ENCODE assay signal across 8 mouse cellular contexts in the genomic region with DNA sequence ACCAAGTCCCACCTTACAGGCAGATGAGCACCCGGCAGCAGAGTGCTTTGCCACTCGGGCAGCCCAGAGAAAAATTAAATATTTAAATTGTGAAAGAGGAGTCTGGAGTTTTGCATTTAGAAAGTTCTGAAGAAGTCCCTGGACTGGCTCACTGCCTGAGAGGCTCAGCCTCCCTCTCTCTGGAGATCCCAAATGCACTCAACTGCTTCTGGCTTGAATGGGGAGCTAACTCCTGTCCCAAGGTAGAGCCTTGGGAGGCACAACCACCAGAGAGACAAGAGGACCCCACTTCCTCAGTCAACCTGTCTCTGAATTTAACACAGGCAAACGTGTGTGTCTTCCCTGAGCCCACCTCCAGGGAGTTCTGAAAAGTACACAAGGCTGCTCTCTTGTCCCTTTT. TPM values are rescaled to one million over a fixed set of nuclear protein-coding genes. Genes with fewer than 3 reads are reported as not detected.
DNase-seq lines count a peak whose midpoint lies in the region; ATAC-seq and TF ChIP-seq lines count a peak whose summit lies in the region.

No protein-coding gene starts in this region.

- H3K27ac ChIP-seq in layer of hippocampus, adult 2 months: peak overlapping the region; percentile 77; the same call in 1 of the 2 replicates
- H3K27ac ChIP-seq in forebrain, embryonic 13.5 days: no peak overlapping the region
- H3K27ac ChIP-seq in intestine, postnatal 0 days (ENCODE audit: low read depth, low read length): no peak overlapping the region
- H3K27ac ChIP-seq in neural tube, embryonic 14.5 days (ENCODE audit: low read depth, low read length): no peak overlapping the region

- H3K9me3 ChIP-seq in forebrain, embryonic 13.5 days (replicated peaks): no peaks in the 10 kb centered on the region
- H3K9me3 ChIP-seq in intestine, postnatal 0 days (ENCODE audit: control insufficient read depth): no peaks in the 10 kb centered on the region
- no peaks in the 10 kb centered on the region for H3K9me3 ChIP-seq in neural tube, embryonic 14.5 days (ENCODE audit: control insufficient read depth, low read length)

- no peaks in the 10 kb centered on the region for H3K36me3 ChIP-seq in forebrain, embryonic 13.5 days (ENCODE audit: poor library complexity, severe bottlenecking)
- H3K36me3 ChIP-seq in intestine, postnatal 0 days (ENCODE audit: control insufficient read depth, insufficient read depth): no peaks in the 10 kb centered on the region
- H3K36me3 ChIP-seq in neural tube, embryonic 14.5 days (ENCODE audit: control insufficient read depth, insufficient read depth, low read length): no peaks in the 10 kb centered on the region

- no peak for DNase-seq in layer of hippocampus, adult 2 months (ENCODE audit: low spot score in 2 of 2)
- DNase-seq in layer of hippocampus, postnatal 36 days: no peak
- DNase-seq in cerebellum, adult 9-10 months: no peak
- DNase-seq in thymus, adult 18-20 months: no peak

- peak overlapping the region; percentile 63 for H3K4me3 ChIP-seq in layer of hippocampus, adult 2 months
- peak overlapping the region; percentile 43 for H3K4me3 ChIP-seq in forebrain, embryonic 13.5 days
- H3K4me3 ChIP-seq in intestine, postnatal 0 days (ENCODE audit: low read depth, low read length): peak overlapping the region; percentile 37
- H3K4me3 ChIP-seq in neural tube, embryonic 14.5 days (ENCODE audit: low read depth, low read length): peak overlapping the region; percentile 38

- 7% methylated on average over 3 of the region's 3 CpGs for WGBS in forebrain, embryonic 13.5 days
- WGBS in intestine, postnatal 0 days: 6% methylated on average over 3 of the region's 3 CpGs
- 1% methylated on average over 3 of the region's 3 CpGs for WGBS in neural tube, embryonic 14.5 days

- H3K4me1 ChIP-seq in forebrain, embryonic 13.5 days: peaks cover 22% of the 10 kb centered on the region
- H3K4me1 ChIP-seq in intestine, postnatal 0 days (replicated peaks; ENCODE audit: control insufficient read depth, insufficient read depth, low read length): no peaks in the 10 kb centered on the region
- peaks cover 3% of the 10 kb centered on the region; the same call in 1 of the 2 replicates for H3K4me1 ChIP-seq in neural tube, embryonic 14.5 days (ENCODE audit: control insufficient read depth, insufficient read depth, low read length)

- H3K4me2 ChIP-seq in forebrain, embryonic 13.5 days: peak overlapping the region; percentile 69
- peak overlapping the region; percentile 58 for H3K4me2 ChIP-seq in intestine, postnatal 0 days (replicated peaks; ENCODE audit: low read depth)
- peak overlapping the region; percentile 55 for H3K4me2 ChIP-seq in neural tube, embryonic 14.5 days (ENCODE audit: low read depth, low read length)

- TF ChIP-seq CTCF in layer of hippocampus, adult 2 months (conservative IDR thresholded peaks at IDR 0.05): no peak
- no peak for TF ChIP-seq CTCF in intestine, postnatal 0 days (IDR thresholded peaks at IDR 0.05; ENCODE audit: low read depth)

- no peaks in the 10 kb centered on the region for H3K27me3 ChIP-seq in forebrain, embryonic 13.5 days
- no peaks in the 10 kb centered on the region for H3K27me3 ChIP-seq in intestine, postnatal 0 days (replicated peaks; ENCODE audit: control insufficient read depth, insufficient read depth, low read length)
- H3K27me3 ChIP-seq in neural tube, embryonic 14.5 days (ENCODE audit: control insufficient read depth, insufficient read depth, low read length): 0 out of 2 replicates have a peak, but pooled peaks cover 2% of the 10 kb centered on the region

- ATAC-seq in forebrain, embryonic 13.5 days: no peak
- ATAC-seq in intestine, postnatal 0 days: no peak
- no peak for ATAC-seq in neural tube, embryonic 14.5 days (ENCODE audit: low read depth)
- ATAC-seq in monocyte, adult 5-6 weeks (replicated peaks; ENCODE audit: insufficient number of reproducible peaks, low FRiP score, low TSS enrichment, poor library complexity, severe bottlenecking): no peak

- peak overlapping the region; percentile 50 for H3K9ac ChIP-seq in forebrain, embryonic 13.5 days
- peak overlapping the region; percentile 12; the same call in 1 of the 2 replicates for H3K9ac ChIP-seq in intestine, postnatal 0 days (ENCODE audit: low read depth, low read length)
- H3K9ac ChIP-seq in neural tube, embryonic 14.5 days (replicated peaks; ENCODE audit: low read depth, low read length): peak overlapping the region; percentile 17; the same call in 1 of the 2 replicates

RNA-seq across cellular contexts. Expression of a gene that starts 1.0 kb away (rescaled TPM):
- 10 to 100 TPM; 44.2 to 47.7 TPM for total RNA-seq in layer of hippocampus, adult 2 months (2021)
- 10 to 100 TPM; 38.2 to 38.9 TPM for total RNA-seq in layer of hippocampus, postnatal 36 days (2021)
- 21.5 and 34.3 TPM in 2 replicates for polyA plus RNA-seq in forebrain, embryonic 13.5 days (2015; fragmentation: Nextera tagmentation; extraction: Ambion mirVana)
- polyA plus RNA-seq in intestine, postnatal 0 days (2015; fragmentation: Nextera tagmentation; extraction: Ambion mirVana): 10.5 and 12.0 TPM in 2 replicates
- polyA plus RNA-seq in neural tube, embryonic 14.5 days (2014; fragmentation: Nextera tagmentation; extraction: Ambion mirVana): 63.5 and 67.6 TPM in 2 replicates
- not detected in 3 replicates for total RNA-seq in monocyte, adult 5-6 weeks (2017)

Comparison
In these comparisons a context has a peak if more than half of its experiments do, and no peak if none do; other contexts are left out.
1. RNA of a gene that starts 1.0 kb away (total RNA-seq): 44.2 to 47.7 TPM in layer of hippocampus, adult 2 months and 38.2 to 38.9 TPM in layer of hippocampus, postnatal 36 days; not detected in monocyte, adult 5-6 weeks; every median in the first group is over 10 times any median in the second.
2. Peak in every context shown above with its lines, with median percentiles within 50 percentile points of each other: H3K4me3 ChIP-seq, H3K4me2 ChIP-seq and H3K9ac ChIP-seq.